Mouse (Mus musculus) forelimb bud, embryonic 11.5 days (tissue): Measurements from ENCODE around the gene Npl.
"Not testable (repeated sequence)": the region's sequence is repeated elsewhere in the genome, so short reads cannot be mapped to it uniquely, and the experiment has no call there.

ENCODE experiments used
- DNase-seq: peaks from one replicate; pipeline ENCODE4 v3.0.0-alpha.2; 2012; ENCODE audit warnings: low read depth, low spot score

Gene Npl

DNA sequence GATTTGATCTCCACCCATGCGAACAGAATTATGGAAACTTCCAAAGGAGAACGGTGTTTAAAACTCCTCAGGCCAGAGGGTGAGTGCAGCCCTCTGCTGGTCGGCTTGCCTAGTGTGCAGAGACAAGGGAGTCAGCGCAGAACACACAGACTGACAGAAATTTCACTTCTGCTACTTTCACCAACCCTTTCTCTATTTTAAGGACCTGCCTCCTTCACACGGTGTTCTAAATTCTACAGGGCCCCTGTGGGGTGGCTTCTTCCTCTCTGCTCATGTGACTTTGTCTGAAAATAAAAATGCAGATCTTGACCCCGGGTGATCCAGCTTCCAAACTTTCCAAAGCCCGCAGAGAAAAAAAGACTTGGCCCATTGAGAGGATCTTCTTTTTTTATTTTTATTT is 60.7 kb downstream of the Npl start:
- no peak for DNase-seq

DNA sequence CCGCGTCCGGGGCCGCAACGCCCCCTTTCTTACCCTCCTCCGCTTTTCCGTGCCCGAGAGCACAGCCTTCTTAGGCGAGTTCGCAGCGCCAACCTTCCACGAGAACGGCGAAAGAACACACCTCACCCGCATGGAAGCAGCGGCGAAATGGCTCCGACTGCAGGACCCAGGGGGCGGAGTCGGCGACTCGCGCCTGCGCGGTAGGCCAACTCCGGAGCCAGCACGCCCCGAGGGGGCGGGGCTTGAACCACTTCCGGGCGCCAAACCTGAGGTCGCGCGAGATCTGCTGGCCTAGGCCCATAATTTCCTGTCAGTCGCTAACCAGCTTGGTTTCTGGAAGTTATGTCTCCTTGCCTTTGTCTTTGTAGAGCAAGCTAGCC is 62.4 kb downstream of the Npl start, which contains the start of gene Dhx9:
TSS of gene Dhx9 (minus strand) at position 161 of the 380 bp plus-strand sequence.
- peak; percentile 98 for DNase-seq

DNA sequence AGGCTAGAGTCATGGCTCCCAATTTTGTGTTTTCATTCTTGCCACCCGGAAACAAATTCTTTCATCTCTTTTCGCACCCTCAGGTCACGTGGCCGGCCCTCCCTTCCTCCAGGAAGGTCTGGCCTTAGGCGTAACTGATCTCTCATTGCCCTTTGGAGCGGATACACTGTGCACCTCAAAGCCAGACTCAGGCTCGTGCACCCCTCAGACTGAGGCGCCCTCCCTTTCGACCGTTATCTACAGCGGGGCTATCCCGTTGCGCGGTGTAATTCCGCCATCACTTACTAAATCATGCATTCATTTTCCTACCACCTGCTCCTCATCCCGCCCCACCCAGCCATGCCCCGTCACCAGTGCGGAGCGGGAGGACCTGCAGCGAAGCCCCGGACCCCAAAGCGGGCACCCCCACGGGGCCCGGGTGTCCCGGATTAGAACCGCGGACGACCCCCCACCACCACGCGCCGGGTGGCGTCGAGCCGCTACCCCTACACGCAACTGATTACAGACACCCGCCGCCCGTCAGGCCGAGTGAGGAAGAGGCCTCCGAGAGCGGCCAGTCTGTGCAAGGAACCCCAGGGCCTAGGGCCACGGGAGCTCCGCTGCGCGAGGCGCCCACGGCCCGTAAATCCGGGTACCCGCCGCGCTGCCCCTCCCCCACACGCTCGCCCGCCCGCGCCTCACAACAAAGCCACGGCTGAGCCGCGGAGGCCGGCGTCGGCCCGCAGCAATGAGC is 62.9 kb downstream of the Npl start:
- peak; percentile 60 for DNase-seq

DNA sequence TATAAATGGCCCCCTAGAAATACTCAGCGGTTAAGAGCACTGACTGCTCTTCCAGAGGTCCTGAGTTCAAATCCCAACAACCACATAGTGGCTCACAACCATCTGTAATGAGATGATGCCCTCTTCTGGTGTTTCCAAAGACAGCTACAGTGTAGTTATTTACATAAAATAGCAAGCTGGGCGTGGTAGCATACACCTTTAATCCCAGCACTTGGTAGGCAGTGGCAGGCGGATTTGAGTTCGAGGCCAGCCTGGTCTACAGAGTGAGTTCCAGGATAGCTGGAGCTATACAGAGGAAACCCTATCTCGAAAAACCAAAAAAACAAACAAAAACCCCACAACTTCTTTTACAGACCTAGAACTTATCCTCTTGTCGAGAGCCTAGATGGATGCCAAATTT is 63.7 kb downstream of the Npl start:
- DNase-seq = not testable (repeated sequence)

DNA sequence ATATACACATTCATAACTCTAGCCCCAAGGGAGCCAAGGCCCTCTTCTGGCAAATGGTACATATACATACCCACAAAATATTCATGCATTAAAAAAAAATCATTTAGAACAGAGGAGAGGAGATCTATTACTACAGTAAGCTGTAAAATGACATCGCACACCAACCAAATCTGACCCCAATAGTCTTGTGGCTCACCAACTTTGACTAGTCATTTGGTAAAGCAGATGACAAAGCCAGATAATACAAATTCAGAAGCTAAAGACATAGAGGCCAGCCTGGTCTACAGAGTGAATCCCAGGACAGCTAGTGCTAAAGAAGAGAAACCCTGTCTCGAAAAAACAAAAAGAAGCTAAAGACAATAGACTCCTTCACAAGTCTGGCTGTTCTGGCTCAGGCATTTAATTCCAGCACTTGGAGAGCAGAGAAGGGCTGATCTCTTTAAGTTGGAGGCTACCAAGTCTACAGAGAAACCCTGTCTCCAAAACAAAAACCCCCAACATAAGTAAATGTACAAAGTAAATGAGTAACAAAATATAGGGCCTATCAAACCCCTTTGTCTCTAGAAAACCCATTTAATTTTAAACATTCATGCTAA is 64.5 kb downstream of the Npl start:
- no peak for DNase-seq

DNA sequence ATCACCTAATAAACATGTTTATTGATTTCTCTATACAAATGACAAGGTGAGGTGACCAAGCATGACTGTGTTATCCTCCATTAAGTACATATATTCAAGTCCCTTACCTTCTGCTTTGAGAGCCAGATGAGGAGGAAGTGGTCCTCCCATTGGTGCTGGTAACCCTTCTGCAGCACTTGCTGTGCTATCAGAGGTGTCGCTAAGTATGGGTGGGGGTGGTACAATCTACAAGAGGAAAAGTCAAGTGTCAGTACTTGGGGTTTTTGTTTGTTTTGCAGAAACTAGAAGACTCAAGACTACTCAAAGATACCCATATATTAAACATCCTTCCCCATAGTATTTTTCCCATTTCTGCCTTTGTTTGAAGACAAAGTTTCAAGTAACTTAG is 68.8 kb downstream of the Npl start:
- DNase-seq = no peak

DNA sequence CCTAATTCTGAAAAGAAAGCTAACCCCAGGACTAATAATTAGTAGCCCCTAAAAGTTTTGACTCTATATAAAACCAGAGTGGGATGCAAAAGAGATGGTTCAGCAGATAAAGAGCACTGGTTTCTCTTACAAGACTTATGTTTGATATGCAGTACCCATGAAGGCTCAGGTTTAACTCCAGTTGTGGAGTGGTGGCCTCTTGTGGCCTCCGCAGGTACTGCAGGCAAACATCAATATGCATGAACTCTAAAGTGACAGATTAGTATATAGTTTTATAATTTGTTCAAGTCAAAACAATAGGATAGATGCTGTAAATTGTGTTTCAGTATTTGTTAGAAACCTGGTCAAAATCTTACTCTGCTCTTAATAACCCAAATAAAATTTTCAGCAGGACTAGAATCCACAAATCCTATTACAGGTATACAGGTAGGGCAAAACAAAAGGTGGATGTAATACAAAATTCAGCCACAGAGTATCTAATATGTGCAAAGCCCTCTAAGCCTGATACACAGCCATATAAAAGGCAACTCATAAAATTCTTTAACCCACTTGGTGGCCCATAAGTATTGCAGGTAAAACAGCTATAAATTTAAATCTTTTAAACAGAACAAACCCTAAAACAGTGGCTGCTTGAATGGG is 69.3 kb downstream of the Npl start:
- peak; percentile 69 for DNase-seq

DNA sequence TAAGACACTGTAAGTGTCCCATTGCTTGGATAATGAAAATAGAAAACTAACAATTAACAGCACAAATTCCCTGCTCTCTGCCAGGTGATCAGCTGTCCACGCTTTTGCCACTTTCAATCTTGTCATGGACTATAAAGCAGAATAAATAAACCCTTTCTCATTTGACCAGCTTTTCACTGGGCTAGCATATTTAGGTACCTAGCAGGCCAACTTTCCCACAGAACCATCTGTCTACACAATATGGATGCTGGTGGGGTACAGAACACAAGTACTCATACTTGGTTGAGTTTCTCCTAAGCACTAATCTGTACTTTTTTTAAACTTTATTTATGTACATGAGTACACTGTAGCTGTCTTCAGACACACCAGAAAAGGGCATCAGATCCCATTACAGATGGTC is 70.5 kb downstream of the Npl start:
- no peak for DNase-seq

DNA sequence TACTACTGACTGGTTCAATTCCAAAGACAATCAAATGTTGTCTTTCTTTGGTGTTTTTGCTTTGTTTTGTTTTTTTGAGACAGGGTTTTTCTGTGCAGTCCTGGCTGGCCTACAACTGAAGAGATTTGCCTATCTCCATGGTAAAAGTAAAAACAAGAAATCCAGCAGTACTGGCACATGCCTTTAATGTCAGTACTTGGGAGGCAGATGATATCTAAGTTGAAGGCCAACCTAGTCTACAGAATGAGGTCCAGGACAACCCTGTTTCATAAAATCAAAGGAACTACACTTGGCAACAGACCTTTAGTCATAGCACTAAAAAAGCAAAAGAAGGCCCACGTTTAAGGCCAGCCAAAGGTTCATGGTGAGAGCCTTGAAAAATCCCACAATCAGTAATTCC is 88.0 kb downstream of the Npl start:
- DNase-seq = no peak

DNA sequence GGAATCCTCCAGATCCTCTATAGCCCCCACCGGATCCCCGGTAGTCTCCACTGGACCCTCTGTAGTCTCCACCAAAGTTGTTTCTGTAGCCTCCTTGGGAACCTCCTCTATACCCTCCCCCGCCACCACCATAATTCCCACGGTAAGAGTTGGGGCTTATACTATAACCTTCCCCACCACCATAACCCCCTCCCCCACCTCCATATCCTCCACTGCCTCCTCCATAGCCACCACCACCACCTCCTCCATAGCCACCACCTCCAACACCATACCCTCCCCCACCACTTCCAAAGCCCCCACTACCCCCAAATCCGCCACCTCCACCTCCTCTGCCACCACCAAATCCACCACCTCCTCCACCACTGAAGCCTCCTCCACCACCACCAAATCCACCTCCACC is 93.7 kb downstream of the Npl start:
- DNase-seq = no peak

DNA sequence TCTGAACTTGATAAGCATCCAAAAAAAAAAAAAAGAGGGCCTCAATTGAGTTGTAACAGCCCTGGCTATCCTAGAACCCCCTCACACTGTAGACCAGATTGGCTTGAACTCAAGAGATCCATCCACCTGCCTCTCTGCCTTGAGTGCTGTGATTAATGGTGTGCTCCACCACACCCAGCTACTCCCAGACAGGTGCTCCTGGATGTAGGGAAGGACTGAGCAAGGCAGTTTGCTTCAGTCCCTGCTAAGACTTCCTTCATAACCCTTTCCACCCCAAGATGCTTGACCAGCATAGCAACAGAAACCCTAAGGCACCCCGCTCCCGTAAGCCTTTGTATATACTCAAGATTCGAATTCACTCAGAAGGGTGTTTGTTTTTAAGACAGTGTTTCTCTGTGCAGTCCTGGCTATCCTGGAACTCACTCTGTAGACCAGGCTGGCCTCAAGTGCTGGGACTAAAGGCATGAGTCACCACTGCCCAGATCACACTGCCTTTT is 96.7 kb downstream of the Npl start:
- DNase-seq = no peak
